Mouse (Mus musculus): ENCODE measurements around the gene Ispd. TPM values are rescaled to one million over a fixed set of nuclear protein-coding genes. Genes with fewer than 3 reads are reported as not detected.

The Ispd gene
- polyA plus RNA-seq, 1 experiment from 2014 or later, result 10.4 TPM

GRCm38 (mm10) chr12:36666771-36667170 lies 285.5 kb downstream of the Ispd start:
- no peaks in the 10 kb centered on the region for H3K27me3 ChIP-seq (ENCODE audit: control insufficient read depth, insufficient read depth, low read length)
- H3K9me3 ChIP-seq (replicated peaks; ENCODE audit: control insufficient read depth, low read length), result no peaks in the 10 kb centered on the region
- H3K27ac ChIP-seq (ENCODE audit: low read length), result no peak overlapping the region
- H3K4me2 ChIP-seq (ENCODE audit: low read depth, low read length), result no peak overlapping the region
- no peaks in the 10 kb centered on the region for H3K4me1 ChIP-seq (ENCODE audit: control insufficient read depth, insufficient read depth, low read length)
- no peak overlapping the region for H3K9ac ChIP-seq (ENCODE audit: low read length)
- no peak for ATAC-seq (ENCODE audit: insufficient read depth, low FRiP score)
- H3K4me3 ChIP-seq (replicated peaks; ENCODE audit: low read length), result no peak overlapping the region
- H3K36me3 ChIP-seq (ENCODE audit: control insufficient read depth, insufficient read depth, low read length), result no peaks in the 10 kb centered on the region
- 38% methylated on average over 6 of the region's 6 CpGs for WGBS

GRCm38 (mm10) chr12:36670164-36670908 lies 289.1 kb downstream of the Ispd start:
- Histone ChIP-seq H3K9me3 (replicated peaks; ENCODE audit: control insufficient read depth, low read length) (no peaks in the 10 kb centered on the region), H3K36me3 (ENCODE audit: control insufficient read depth, insufficient read depth, low read length) (no peaks in the 10 kb centered on the region), H3K4me3 (replicated peaks; ENCODE audit: low read length) (no peak overlapping the region), H3K9ac (ENCODE audit: low read length) (no peak overlapping the region), H3K27me3 (ENCODE audit: control insufficient read depth, insufficient read depth, low read length) (no peaks in the 10 kb centered on the region), H3K4me2 (ENCODE audit: low read depth, low read length) (no peak overlapping the region), H3K27ac (ENCODE audit: low read length) (no peak overlapping the region), H3K4me1 (ENCODE audit: control insufficient read depth, insufficient read depth, low read length) (no peaks in the 10 kb centered on the region)
- no peak for ATAC-seq (ENCODE audit: insufficient read depth, low FRiP score)
- 77% methylated on average over 5 of the region's 5 CpGs for WGBS

- Histone ChIP-seq H3K9ac (ENCODE audit: low read length) (no peak overlapping the region), H3K27ac (ENCODE audit: low read length) (no peak overlapping the region), H3K4me2 (ENCODE audit: low read depth, low read length) (no peak overlapping the region), H3K4me3 (replicated peaks; ENCODE audit: low read length) (no peak overlapping the region), H3K36me3 (ENCODE audit: control insufficient read depth, insufficient read depth, low read length) (no peaks in the 10 kb centered on the region), H3K27me3 (ENCODE audit: control insufficient read depth, insufficient read depth, low read length) (no peaks in the 10 kb centered on the region), H3K4me1 (ENCODE audit: control insufficient read depth, insufficient read depth, low read length) (no peaks in the 10 kb centered on the region), H3K9me3 (replicated peaks; ENCODE audit: control insufficient read depth, low read length) (no peaks in the 10 kb centered on the region)
- ATAC-seq (ENCODE audit: insufficient read depth, low FRiP score), result no peak
- 37% methylated on average over 10 of the region's 10 CpGs for WGBS
Measured at GRCm38 (mm10) chr12:36670915-36671579, 289.8 kb downstream of the Ispd start.

- ATAC-seq (ENCODE audit: insufficient read depth, low FRiP score), result no peak
- Histone ChIP-seq H3K9ac (ENCODE audit: low read length) (no peak overlapping the region), H3K4me2 (ENCODE audit: low read depth, low read length) (no peak overlapping the region), H3K36me3 (ENCODE audit: control insufficient read depth, insufficient read depth, low read length) (no peaks in the 10 kb centered on the region), H3K4me1 (ENCODE audit: control insufficient read depth, insufficient read depth, low read length) (no peaks in the 10 kb centered on the region), H3K9me3 (replicated peaks; ENCODE audit: control insufficient read depth, low read length) (no peaks in the 10 kb centered on the region), H3K4me3 (replicated peaks; ENCODE audit: low read length) (no peak overlapping the region), H3K27me3 (ENCODE audit: control insufficient read depth, insufficient read depth, low read length) (no peaks in the 10 kb centered on the region), H3K27ac (ENCODE audit: low read length) (no peak overlapping the region)
- 28% methylated on average over 2 of the region's 2 CpGs for WGBS
Measured at GRCm38 (mm10) chr12:36674481-36674880, 293.2 kb downstream of the Ispd start.

- ATAC-seq (ENCODE audit: insufficient read depth, low FRiP score), result no peak
- 84% methylated on average over 4 of the region's 4 CpGs for WGBS
- no peaks in the 10 kb centered on the region for H3K9me3 ChIP-seq (replicated peaks; ENCODE audit: control insufficient read depth, low read length)
Measured at GRCm38 (mm10) chr12:36678220-36678619, 297.0 kb downstream of the Ispd start.

GRCm38 (mm10) chr12:36680883-36681505 lies 299.7 kb downstream of the Ispd start:
- ATAC-seq (ENCODE audit: insufficient read depth, low FRiP score), result no peak
- H3K27me3 ChIP-seq (ENCODE audit: control insufficient read depth, insufficient read depth, low read length), result no peaks in the 10 kb centered on the region
- no peaks in the 10 kb centered on the region for H3K9me3 ChIP-seq (replicated peaks; ENCODE audit: control insufficient read depth, low read length)
- H3K27ac ChIP-seq (ENCODE audit: low read length), result no peak overlapping the region
- H3K4me3 ChIP-seq (replicated peaks; ENCODE audit: low read length), result no peak overlapping the region
- H3K9ac ChIP-seq (ENCODE audit: low read length), result no peak overlapping the region
- H3K36me3 ChIP-seq (ENCODE audit: control insufficient read depth, insufficient read depth, low read length), result no peaks in the 10 kb centered on the region
- WGBS, result 87% methylated on average over 2 of the region's 2 CpGs
- no peak overlapping the region for H3K4me2 ChIP-seq (ENCODE audit: low read depth, low read length)
- no peaks in the 10 kb centered on the region for H3K4me1 ChIP-seq (ENCODE audit: control insufficient read depth, insufficient read depth, low read length)

More at GRCm38 (mm10) chr12:36678220-36678619, 297.0 kb downstream of the Ispd start:
- no peak overlapping the region for H3K4me3 ChIP-seq (replicated peaks; ENCODE audit: low read length)
- H3K27ac ChIP-seq (ENCODE audit: low read length), result no peak overlapping the region
- H3K27me3 ChIP-seq (ENCODE audit: control insufficient read depth, insufficient read depth, low read length), result no peaks in the 10 kb centered on the region
- H3K9ac ChIP-seq (ENCODE audit: low read length), result no peak overlapping the region
- no peak overlapping the region for H3K4me2 ChIP-seq (ENCODE audit: low read depth, low read length)
- H3K36me3 ChIP-seq (ENCODE audit: control insufficient read depth, insufficient read depth, low read length), result no peaks in the 10 kb centered on the region
- H3K4me1 ChIP-seq (ENCODE audit: control insufficient read depth, insufficient read depth, low read length), result no peaks in the 10 kb centered on the region

GRCm38 (mm10) chr12:36681779-36682178 lies 300.5 kb downstream of the Ispd start:
- Histone ChIP-seq H3K4me2 (ENCODE audit: low read depth, low read length) (no peak overlapping the region), H3K9me3 (replicated peaks; ENCODE audit: control insufficient read depth, low read length) (no peaks in the 10 kb centered on the region), H3K4me1 (ENCODE audit: control insufficient read depth, insufficient read depth, low read length) (no peaks in the 10 kb centered on the region), H3K27me3 (ENCODE audit: control insufficient read depth, insufficient read depth, low read length) (no peaks in the 10 kb centered on the region), H3K27ac (ENCODE audit: low read length) (no peak overlapping the region), H3K9ac (ENCODE audit: low read length) (no peak overlapping the region), H3K4me3 (replicated peaks; ENCODE audit: low read length) (no peak overlapping the region), H3K36me3 (ENCODE audit: control insufficient read depth, insufficient read depth, low read length) (no peaks in the 10 kb centered on the region)
- ATAC-seq (ENCODE audit: insufficient read depth, low FRiP score), result no peak
- 77% methylated on average over 6 of the region's 6 CpGs for WGBS

- WGBS, result 73% methylated on average over 2 of the region's 2 CpGs
- Histone ChIP-seq H3K27ac (ENCODE audit: low read length) (no peak overlapping the region), H3K4me3 (replicated peaks; ENCODE audit: low read length) (no peak overlapping the region), H3K36me3 (ENCODE audit: control insufficient read depth, insufficient read depth, low read length) (no peaks in the 10 kb centered on the region), H3K4me1 (ENCODE audit: control insufficient read depth, insufficient read depth, low read length) (no peaks in the 10 kb centered on the region), H3K9ac (ENCODE audit: low read length) (no peak overlapping the region), H3K4me2 (ENCODE audit: low read depth, low read length) (no peak overlapping the region), H3K9me3 (replicated peaks; ENCODE audit: control insufficient read depth, low read length) (no peaks in the 10 kb centered on the region), H3K27me3 (ENCODE audit: control insufficient read depth, insufficient read depth, low read length) (no peaks in the 10 kb centered on the region)
- ATAC-seq (ENCODE audit: insufficient read depth, low FRiP score), result no peak
Measured at GRCm38 (mm10) chr12:36694072-36694471, 312.8 kb downstream of the Ispd start.

- ATAC-seq (ENCODE audit: insufficient read depth, low FRiP score), result no peak
- no peaks in the 10 kb centered on the region for H3K36me3 ChIP-seq (ENCODE audit: control insufficient read depth, insufficient read depth, low read length)
- H3K27ac ChIP-seq (ENCODE audit: low read length), result no peak overlapping the region
- WGBS, result 34% methylated on average over 1 of the region's 1 CpGs
- H3K9ac ChIP-seq (ENCODE audit: low read length), result no peak overlapping the region
- H3K4me1 ChIP-seq (ENCODE audit: control insufficient read depth, insufficient read depth, low read length), result no peaks in the 10 kb centered on the region
- no peaks in the 10 kb centered on the region for H3K9me3 ChIP-seq (replicated peaks; ENCODE audit: control insufficient read depth, low read length)
- H3K27me3 ChIP-seq (ENCODE audit: control insufficient read depth, insufficient read depth, low read length), result no peaks in the 10 kb centered on the region
- H3K4me2 ChIP-seq (ENCODE audit: low read depth, low read length), result no peak overlapping the region
- no peak overlapping the region for H3K4me3 ChIP-seq (replicated peaks; ENCODE audit: low read length)
Measured at GRCm38 (mm10) chr12:36704380-36704779, 323.1 kb downstream of the Ispd start.
